Mouse (Mus musculus) cerebellum, postnatal 25 days (tissue): ENCODE measurements around the gene Polq.

Source experiments
- DNase-seq, 2 experiments: peaks; one replicate each; pipeline ENCODE4 v3.0.0; 2021; ENCODE audit warnings: mixed read lengths in 2 of 2

Gene Polq

DNA sequence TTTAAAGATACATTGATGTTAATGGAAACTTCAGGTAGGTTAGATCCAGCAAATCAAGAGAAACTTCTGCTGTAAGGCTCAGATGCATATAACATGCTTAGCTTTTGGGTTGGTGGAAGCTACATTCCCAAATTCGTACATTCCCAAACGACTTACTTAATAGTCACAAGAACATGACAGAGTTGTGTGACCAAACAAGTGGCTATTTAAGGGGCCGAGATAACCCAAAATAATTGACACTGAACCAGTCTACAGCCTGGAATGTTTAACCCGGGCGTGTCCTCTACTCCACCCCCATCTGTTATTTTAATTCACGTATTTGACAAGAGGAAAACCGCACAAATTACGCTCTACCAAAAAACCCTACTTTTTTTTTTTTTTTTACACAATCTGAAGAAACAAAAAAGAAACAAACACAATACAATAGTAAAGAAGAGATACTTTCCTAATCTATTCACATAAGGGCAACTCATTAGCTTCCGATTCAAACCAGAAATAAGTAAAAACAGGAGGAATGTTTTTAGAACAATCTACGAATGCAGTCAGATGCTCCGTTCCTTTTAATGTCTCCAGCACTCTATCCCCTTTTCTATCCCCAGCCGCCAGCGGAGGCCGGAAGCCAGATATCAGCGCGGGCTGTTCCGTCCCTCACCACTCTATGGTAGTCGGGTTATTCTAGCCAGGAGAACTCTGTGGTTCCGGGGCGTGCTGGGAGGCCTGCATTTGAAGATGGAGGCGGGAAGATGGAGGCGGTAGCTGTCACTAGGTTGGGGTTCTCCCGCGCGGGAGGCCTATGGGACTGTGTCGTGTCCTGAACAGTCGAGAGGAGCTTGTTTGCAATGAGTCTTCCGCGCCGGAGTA lies at the start of gene Polq:
Gene Polq, plus strand, starts transcription at position 726 of the 861 bp plus-strand sequence.
- DNase-seq = peak; percentile 88 to 93

DNA sequence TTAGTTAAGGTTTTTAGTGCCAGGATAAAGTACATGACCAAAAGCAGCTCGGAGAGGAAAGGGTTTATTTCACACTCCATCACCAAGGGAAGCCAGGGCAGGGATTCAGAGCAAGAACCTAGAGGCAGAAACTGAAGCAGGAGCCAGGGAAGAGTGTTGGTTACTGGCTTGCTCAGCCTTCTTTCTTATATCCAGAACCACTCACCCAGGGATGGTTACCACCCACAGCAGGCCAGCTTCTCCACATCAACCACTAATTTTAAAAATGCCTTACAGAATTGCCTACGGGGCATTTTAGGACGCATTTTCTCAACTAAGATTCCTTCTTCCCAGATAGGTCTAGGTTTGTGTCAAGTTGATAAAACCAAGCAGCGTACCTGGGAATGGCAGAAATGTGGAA lies 48.2 kb upstream of the Polq start:
- no peak for DNase-seq

GRCm38 (mm10) chr16:36979127-36979526 lies 32.5 kb upstream of the Polq start:
- DNase-seq = no peak

GRCm38 (mm10) chr16:36983796-36984195 lies 27.8 kb upstream of the Polq start:
- no peak for DNase-seq

- DNase-seq = no peak
Measured at GRCm38 (mm10) chr16:36985636-36986042, 25.9 kb upstream of the Polq start.

DNA sequence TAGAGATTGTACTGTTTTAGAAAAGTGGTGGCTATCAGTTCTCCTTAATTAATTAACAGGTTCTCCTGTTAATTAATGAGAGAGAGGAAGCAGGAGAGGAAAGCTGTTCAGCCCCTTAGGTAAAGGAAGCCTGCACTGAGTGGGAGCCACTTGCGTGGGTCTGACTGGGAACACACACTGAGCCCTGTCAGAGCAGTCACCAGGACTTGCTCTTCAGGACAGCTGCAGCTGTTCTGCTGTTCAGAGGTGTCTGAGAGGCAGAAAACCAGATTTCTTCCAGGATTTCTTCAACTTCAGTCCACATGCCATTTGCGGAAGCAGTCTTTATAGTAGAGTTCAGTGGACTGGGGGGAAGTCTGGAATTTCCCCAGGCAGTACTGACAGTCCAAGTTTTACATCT lies 24.2 kb upstream of the Polq start:
- DNase-seq = no peak

DNA sequence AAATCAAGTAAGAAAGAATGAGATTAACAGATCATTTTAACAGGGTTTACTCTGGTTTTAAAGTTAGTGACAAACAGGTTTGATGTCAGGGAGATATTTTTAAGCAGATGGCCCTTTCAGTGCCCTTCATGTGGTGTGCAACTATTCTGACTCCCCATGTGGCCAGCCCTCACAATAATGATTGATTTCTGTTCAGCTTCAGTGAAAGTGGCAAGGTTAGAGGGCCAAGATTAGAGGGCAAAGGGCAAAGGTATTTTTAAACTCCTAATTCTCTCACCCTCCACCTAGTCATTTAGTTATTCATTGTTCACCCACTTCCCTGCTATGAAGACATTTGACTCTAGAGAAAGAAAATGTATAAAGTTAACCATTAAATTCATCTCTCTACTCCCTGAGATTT lies 23.5 kb upstream of the Polq start:
- DNase-seq = no peak

DNA sequence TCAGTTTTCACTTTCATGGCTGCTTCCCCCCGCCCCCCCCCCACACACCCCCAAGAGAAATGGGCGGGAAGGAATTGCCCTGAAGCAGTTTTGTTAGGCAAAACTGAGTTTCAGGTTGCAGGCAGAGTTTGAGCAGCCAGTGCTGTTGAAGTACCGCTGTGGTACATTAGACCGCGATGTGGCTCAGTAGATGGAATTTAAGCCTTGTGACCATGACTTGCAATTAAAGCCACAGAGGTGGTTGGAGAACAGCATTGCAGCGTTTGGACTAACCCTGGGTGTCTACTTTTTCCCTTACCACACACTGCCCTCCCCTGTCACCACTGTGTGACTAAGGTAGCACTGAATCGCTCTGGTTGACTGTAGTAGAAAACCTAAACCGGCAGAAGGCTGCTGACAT lies 22.1 kb upstream of the Polq start:
- no peak for DNase-seq

DNA sequence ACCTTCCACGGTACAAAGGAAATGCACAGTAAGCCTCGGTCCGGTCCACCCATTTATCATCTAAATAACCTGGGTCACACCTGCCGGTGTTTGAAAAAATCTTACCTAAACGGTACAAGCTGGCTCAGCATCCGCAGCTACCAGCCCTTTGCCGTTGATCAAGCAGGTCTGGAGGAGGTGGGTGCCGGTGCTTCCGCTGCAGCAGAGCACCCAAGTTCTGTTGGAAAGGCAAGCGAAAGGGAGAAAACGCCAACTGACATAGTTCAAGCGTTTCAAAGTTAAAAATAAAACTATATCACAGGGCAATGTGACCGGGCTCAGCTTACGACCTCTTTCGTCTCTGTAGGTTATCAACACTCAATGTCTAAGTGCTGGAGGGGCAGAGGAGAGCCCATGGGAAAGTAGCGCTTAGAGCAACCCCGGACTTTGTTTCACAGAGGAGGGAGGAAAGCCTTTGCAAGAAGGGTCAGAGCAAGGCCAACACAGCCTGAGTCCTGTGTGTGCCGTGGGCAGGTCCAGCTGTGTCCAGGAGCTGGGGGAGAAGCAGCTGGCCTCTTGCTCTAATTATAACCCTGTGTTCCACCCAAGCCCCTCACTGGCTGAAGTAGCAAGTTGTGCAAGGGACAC lies 21.5 kb upstream of the Polq start, which contains the start of gene Fbxo40:
Gene Fbxo40, minus strand, starts transcription at position 469 of the 627 bp plus-strand sequence.
- DNase-seq = no peak

- no peak for DNase-seq
Measured at GRCm38 (mm10) chr16:36997650-36998049, 13.9 kb upstream of the Polq start.

DNA sequence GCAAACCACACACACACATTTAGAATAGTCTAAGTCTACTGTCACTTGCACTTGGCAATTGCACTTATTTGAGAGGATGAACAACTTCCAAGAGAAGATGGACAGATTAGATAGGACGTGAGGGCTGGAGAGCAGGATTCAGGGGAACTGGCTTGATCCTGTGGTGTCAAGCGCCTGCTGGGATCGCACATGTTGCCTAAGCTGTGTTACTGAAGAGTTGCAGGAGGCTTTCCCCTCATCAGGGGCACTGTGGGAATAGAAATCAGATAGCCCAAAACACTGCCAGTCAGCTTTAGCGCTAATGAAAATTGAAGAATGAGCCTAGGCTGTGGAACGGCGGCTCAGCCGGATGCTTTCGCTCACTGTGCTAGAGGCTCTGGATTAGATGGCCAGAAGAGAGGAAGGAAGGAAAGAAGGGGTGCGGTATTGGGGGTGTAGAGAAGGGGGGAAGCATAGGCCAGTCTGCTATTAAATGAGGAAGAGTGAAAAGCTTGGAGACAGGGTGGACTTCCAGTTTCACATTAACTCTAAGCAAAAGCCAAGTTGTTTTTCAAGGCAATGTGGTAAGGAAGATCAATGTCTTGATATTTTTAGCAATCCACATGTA lies 12.1 kb upstream of the Polq start:
- DNase-seq = peak; percentile 75 to 83

DNA sequence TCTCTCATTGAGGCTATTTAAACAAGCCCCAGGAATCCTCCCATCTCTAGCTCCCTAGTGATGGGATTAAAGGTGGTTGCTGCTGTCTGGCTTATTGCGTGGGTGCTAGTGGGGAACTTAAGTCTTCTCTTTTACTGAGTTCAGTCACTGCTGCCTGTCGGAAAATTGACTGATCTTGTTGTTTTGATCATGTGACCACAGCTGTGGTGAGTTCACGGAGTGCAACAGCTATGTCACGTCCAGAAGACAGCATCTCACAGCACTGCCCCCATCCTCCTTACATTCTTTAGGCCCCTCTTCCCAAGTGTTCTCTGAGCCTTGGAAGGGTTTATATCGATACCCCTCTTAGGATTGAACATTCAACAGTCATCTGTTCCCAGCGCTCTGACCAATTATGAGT lies 2.3 kb upstream of the Polq start:
- no peak for DNase-seq

DNA sequence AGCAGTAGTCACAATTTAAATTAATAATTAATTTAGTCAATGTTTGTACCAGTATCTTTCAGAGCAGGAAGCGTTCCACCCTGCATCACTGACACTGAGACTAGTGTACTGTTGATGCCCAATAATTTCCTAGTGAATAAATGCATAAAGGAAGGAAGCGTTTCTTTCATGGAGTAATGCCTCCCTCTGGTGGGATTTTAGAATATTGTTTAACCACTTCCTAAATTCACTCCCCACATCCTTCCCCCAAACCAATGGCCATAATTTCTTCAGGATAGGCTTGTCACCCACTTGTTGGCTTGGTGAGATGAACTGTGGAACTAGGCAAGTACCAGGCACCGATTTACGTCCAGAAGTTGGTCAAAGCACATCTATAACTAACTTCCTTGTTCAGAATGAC lies 1.2 kb upstream of the Polq start:
- DNase-seq = peak; percentile 32 to 47

DNA sequence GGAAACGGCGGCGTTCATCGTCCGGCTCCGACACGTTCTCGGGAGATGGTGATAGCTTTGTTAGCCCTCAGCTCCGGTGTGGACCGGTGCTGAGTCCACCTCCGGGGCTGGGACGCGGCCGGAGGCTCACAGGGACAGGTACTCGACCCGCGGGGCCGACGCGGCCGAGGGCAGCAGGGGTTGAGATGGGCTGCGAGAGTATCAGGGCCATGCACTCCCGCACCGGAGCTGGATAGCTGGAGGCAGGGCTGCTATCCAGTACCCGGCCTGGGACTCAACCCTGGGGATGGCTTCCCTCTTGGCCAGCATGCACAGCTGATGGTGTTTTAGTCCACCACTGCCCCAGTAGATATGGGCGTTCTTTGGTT lies 320 bp downstream of the Polq start:
- no peak for DNase-seq

- DNase-seq = no peak
Measured at GRCm38 (mm10) chr16:37012336-37012735, 750 bp downstream of the Polq start.

GRCm38 (mm10) chr16:37027581-37027980 lies 16.0 kb downstream of the Polq start:
- peak in 1 of 2 experiments; percentile 17 for DNase-seq

GRCm38 (mm10) chr16:37031996-37032395 lies 20.4 kb downstream of the Polq start:
- DNase-seq = peak; percentile 39 to 64

DNA sequence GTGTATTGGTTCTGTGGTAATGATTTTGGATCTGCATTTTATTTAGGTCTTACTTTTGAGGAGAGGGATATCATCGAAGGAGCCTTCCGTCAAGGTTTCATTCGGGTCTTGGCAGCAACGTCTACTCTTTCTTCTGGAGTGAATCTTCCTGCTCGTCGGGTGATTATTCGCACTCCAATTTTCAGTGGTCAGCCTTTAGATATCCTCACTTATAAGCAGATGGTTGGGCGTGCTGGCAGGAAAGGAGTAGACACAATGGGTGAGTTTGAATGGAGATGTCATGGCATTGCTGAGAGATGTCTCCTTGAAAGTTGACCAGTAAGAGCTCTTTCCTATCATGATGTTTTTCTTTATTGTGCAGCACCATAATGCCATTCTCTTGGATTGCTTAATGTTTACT lies 23.2 kb downstream of the Polq start:
- DNase-seq = peak; percentile 43 to 45

GRCm38 (mm10) chr16:37059631-37060030 lies 48.0 kb downstream of the Polq start:
- DNase-seq = no peak

DNA sequence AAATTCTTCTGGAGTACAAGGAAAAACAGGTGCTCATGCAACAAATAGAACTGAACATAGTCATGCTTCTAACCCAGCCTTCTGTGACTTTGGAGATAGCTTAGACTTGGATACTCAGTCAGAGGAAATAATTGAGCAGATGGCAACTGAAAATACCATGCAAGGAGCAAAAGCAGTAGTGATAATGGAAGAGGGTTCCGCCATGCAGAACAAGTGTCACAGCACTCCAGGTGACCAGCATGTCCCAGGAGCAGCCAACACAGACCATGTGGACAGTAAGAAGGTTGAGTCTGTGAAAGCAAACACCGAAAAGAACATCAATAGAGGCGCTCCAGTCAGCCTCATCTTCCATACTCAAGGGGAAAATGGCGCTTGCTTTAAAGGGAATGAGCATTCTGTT lies 49.7 kb downstream of the Polq start:
- peak in 1 of 2 experiments; percentile 53 for DNase-seq

- DNase-seq = no peak
Measured at GRCm38 (mm10) chr16:37072354-37072753, 60.8 kb downstream of the Polq start.

- DNase-seq = no peak
Measured at GRCm38 (mm10) chr16:37089648-37090047, 78.1 kb downstream of the Polq start.

DNA sequence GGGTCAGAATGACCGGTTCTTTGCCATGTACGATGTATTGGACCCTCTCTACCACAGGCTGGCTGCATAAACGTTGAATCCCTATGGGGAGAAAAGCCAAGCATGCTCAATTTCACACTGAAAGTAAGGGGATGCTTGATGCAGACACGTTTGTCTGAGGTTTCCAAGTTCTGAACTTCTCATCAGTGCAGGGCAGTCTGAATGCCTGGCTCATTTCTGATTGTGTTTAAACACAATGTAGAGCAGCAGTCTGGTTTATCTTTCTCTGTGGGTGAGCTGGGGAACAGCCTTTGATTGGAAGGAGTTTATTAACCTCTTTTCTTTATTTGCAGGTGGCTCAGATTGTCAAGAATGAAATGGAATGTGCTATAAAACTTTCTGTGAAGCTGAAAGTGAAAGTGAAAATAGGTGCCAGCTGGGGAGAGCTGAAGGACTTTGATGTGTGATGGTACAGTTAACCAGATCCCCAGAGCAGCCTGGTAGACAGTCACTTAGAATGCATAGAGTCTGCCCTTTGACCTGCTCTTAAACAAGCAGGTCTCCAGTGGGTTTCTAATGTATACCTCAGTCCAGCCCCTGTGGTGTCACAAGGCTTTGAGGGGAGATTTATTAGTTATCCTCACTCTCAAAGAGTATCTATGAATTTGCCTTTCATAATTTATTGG lies 82.7 kb downstream of the Polq start:
- DNase-seq = no peak
